Mouse (Mus musculus) heart, embryonic 11.5 days (tissue): ENCODE results near the gene Ptx3. TPM values are rescaled to one million over a fixed set of nuclear protein-coding genes. Genes with fewer than 3 reads are reported as not detected.

Source experiments
- polyA plus RNA-seq: library from polyadenylated mRNA; unstranded; fragments of >200 nt; fragmentation: Nextera tagmentation; extraction: Ambion mirVana; gene quantifications from 2 replicates; pipeline ENCODE4 v1.2.1, GENCODE M21; 2014

Gene Ptx3
- polyA plus RNA-seq, 1 experiment from 2014 or later: 5.5 TPM

Other genes with a start within 250 kb of the Ptx3 start
- 0.72 and 0.83 TPM in 2 replicates for gene Veph1, start 76.9 kb downstream of the Ptx3 start, polyA plus RNA-seq